Mouse (Mus musculus) limb, embryonic 15.5 days (tissue): ENCODE data around the gene Pramef25. TPM values are rescaled to one million over a fixed set of nuclear protein-coding genes. Genes with fewer than 3 reads are reported as not detected.
"Not testable (repeated sequence)": the region's sequence is repeated elsewhere in the genome, so short reads cannot be mapped to it uniquely, and the experiment has no call there.

Experiments used
- ATAC-seq: fragments of 200-750 bp; cut with Nextera tagmentation; 2 replicates; pipeline ENCODE4 v1.8.0; 2017; ENCODE audit warnings: low read depth, moderate TSS enrichment; ENCODE audit not compliant: insufficient number of reproducible peaks, low FRiP score, low TSS enrichment
- H3K27ac ChIP-seq: fragments of 300-500 bp; sonication (generic); 2 replicates; pipeline ENCODE4 v1.5.1; 2015; ENCODE audit warnings: moderate library complexity, mild to moderate bottlenecking, inconsistent platforms
- H3K27me3 ChIP-seq: fragments of 300-500 bp; sonication (generic); 2 replicates; pipeline ENCODE4 v1.6.1; 2015; ENCODE audit warnings: inconsistent platforms
- H3K36me3 ChIP-seq: fragments of 300-500 bp; sonication (generic); 2 replicates; pipeline ENCODE4 v1.6.1; 2015; ENCODE audit warnings: inconsistent platforms
- H3K4me1 ChIP-seq: fragments of 300-500 bp; sonication (generic); 2 replicates; pipeline ENCODE4 v1.6.1; 2015; ENCODE audit warnings: inconsistent platforms
- H3K4me2 ChIP-seq: fragments of 300-500 bp; sonication (generic); 2 replicates; pipeline ENCODE4 v1.6.1; 2015; ENCODE audit warnings: mild to moderate bottlenecking, inconsistent platforms
- H3K4me3 ChIP-seq: fragments of 300-500 bp; sonication (generic); 2 replicates; pipeline ENCODE4 v1.5.1; 2015; ENCODE audit warnings: mild to moderate bottlenecking, inconsistent platforms
- H3K9ac ChIP-seq: fragments of 300-500 bp; sonication (generic); 2 replicates; pipeline ENCODE4 v1.6.1; 2015; ENCODE audit warnings: inconsistent platforms
- H3K9me3 ChIP-seq: fragments of 300-500 bp; sonication (generic); 2 replicates; pipeline ENCODE4 v1.6.1; 2016; ENCODE audit warnings: inconsistent platforms
- WGBS: fragments of 180-500 bp; shearing (Covaris S2); methylation state at CpG from one replicate; pipeline ENCODE4 v1.1.7; 2015; 5-methylcytosine and 5-hydroxymethylcytosine counted together
- polyA plus RNA-seq: library from polyadenylated mRNA; unstranded; fragments of >200 nt; fragmentation: Nextera tagmentation; extraction: Ambion mirVana; gene quantifications from 2 replicates; pipeline ENCODE4 v1.2.1, GENCODE M21; 2015

Pramef25 gene
- polyA plus RNA-seq, result not detected in 2 replicates

DNA sequence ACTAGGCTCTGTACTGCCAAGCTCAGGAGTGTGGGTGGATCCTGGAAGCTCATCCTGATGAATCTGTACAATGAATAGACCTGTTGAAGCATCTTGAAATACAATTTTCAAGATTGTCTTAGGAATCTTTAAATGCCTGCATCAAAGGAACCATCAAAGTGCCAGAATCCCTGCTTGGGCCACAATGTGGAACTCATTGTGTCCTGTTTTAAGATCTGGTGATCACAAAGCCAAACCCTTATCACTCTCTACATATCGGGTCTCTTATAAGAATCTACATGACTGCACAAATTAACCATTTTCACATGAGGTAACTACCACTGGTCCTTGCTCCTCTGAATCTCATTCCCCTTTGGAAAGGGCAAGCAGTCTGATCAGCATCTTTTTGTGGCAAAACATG lies at the start of gene Pramef25:
TSS of gene Pramef25 (minus strand) at position 101 of the 400 bp plus-strand sequence.
- H3K27ac ChIP-seq, H3K9ac ChIP-seq, H3K36me3 ChIP-seq, H3K4me1 ChIP-seq, ATAC-seq, H3K4me2 ChIP-seq, H3K27me3 ChIP-seq, H3K9me3 ChIP-seq, H3K4me3 ChIP-seq: not testable (repeated sequence)
- 89% methylated on average over 1 of the region's 1 CpGs for WGBS

DNA sequence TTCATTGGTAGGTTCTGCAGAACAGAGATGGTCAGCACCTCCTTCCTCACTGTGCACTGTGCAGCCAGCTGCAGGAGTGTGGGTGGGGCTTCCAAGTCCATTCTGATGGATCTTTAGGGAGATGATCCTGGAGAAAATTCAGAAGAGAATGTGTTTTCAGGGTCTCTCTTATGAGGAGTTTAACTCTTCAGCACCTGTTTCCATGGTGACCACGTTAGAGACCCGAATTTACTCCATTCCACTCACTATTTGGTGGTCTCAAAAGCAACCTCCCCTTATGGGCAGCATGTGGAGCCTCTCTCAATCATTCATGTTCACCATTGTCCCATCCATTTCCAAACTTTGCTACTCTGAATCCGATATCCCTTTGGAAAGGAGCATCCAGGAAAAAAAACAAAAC lies 43.5 kb upstream of the Pramef25 start, which contains the start of gene Pramef17:
TSS of gene Pramef17 (minus strand) at position 101 of the 400 bp plus-strand sequence.
- not testable (repeated sequence) for H3K4me3 ChIP-seq, H3K9me3 ChIP-seq, H3K27me3 ChIP-seq, H3K4me1 ChIP-seq, H3K27ac ChIP-seq, H3K4me2 ChIP-seq, ATAC-seq, H3K9ac ChIP-seq, H3K36me3 ChIP-seq
- WGBS, result 49% methylated on average over 3 of the region's 3 CpGs

DNA sequence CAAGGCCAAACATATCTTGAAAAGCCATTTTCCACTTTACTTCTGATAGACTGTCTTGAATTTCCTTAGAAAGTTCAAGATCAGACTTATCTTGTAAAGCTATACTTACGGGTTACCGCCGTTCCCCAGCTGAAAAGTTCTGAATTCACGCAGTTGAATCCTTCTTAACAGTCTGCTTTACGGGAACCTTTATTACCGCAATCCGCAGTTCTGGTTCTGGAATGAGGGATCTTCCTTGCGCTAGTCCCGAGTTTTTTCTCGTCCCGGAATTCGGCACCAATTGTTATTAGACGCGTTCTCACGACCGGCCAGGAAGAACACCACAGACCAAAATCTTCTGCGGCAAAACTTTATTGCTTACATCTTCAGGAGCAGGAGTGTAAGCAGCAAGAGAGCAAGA lies 37.3 kb upstream of the Pramef25 start:
- not testable (repeated sequence) for H3K27ac ChIP-seq, H3K4me3 ChIP-seq, H3K9ac ChIP-seq, ATAC-seq, H3K4me1 ChIP-seq, H3K36me3 ChIP-seq, H3K9me3 ChIP-seq, H3K4me2 ChIP-seq, H3K27me3 ChIP-seq
- 93% methylated on average over 17 of the region's 17 CpGs for WGBS

DNA sequence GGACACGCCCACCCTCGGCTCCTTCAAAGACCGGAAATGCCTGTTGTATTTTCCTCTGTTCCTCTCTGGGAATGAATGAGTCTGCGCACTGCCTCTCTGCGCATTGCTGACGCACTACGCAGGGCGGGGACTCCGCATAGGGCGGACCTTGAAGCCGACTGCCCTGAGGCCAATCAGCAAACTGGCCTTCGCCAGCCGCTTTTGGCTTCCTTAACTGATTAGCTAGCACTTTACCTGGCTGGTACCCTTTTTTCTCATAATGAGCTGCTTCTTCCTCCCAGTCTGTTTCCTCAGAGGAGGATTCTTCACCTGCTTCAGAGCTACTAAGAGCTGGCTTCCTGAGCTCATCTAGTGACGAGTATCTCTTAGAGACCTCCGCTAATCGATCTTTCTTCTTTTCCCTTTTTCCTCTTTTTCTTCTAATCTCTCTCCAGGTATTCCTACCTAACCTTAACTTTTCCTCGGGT lies 36.7 kb upstream of the Pramef25 start:
- not testable (repeated sequence) for H3K4me2 ChIP-seq, H3K9ac ChIP-seq, H3K27ac ChIP-seq, ATAC-seq, H3K27me3 ChIP-seq, H3K9me3 ChIP-seq, H3K4me1 ChIP-seq, H3K36me3 ChIP-seq, H3K4me3 ChIP-seq
- WGBS, result 96% methylated on average over 11 of the region's 17 CpGs

DNA sequence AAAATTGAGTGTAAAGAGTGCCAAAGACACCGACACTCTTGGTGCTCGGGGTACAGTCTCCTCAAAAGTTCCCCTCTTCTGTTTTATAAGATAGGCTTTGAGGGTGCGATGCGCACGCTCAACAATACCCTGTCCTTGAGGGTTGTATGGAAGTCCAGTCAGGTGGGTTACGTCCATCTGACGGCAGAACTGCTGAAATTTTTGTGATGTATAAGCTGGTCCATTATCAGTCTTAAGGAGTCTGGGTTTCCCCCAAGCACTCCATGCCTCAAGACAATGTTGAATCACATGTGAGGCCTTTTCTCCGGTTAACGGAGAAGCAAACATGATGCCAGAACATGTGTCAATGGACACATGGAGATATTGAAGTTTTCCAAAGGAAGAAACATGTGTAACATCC lies 34.9 kb upstream of the Pramef25 start:
- not testable (repeated sequence) for H3K4me2 ChIP-seq, H3K4me1 ChIP-seq, H3K27me3 ChIP-seq, H3K4me3 ChIP-seq, ATAC-seq, H3K9me3 ChIP-seq, H3K9ac ChIP-seq, H3K36me3 ChIP-seq, H3K27ac ChIP-seq
- WGBS, result 86% methylated on average over 4 of the region's 9 CpGs

DNA sequence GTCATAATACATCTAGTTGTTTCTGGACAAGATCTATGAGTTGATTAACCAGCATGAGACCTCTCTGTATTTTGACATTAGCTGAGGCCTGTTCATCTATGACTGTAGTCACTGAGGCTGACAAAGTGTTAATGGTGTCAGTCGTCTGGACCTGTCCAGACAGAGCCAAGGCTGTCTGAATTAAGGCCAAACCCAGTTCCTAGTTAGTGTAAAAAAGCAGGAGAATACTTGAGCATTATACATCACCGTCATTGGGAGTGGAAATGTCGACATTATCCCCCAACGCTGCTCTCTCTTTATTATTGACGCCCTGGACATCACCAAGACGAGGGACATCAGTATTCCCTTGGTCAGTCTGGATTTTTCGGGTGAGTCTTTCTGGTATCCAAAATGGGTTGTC lies 34.3 kb upstream of the Pramef25 start:
- H3K9me3 ChIP-seq, H3K36me3 ChIP-seq, H3K27ac ChIP-seq, H3K27me3 ChIP-seq, H3K9ac ChIP-seq, ATAC-seq, H3K4me3 ChIP-seq, H3K4me2 ChIP-seq, H3K4me1 ChIP-seq: not testable (repeated sequence)
- WGBS, result no CpG with 5 or more reads among the region's 7 CpGs

DNA sequence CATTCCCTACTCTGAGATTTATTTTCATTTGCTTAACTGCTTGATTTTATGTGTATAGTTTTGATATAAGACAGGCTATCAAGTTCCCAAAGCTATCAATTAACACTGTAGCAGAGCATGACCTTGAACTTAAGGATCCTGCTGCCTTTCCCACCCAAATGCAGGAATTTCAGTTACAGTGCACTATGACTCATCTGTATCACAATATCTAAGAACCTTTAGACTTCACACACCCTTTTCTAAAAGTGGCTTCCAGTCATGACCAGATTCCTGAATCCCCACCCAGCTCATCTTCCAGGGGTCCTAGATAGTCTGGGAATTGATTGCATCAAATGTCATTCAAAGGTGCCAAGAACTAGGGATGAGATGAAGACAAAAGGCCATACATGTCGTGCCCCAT lies 32.6 kb upstream of the Pramef25 start:
- H3K36me3 ChIP-seq, H3K9me3 ChIP-seq, ATAC-seq, H3K27me3 ChIP-seq, H3K4me1 ChIP-seq, H3K4me3 ChIP-seq, H3K9ac ChIP-seq, H3K27ac ChIP-seq, H3K4me2 ChIP-seq: not testable (repeated sequence)
- WGBS, result 58% methylated on average over 1 of the region's 1 CpGs

DNA sequence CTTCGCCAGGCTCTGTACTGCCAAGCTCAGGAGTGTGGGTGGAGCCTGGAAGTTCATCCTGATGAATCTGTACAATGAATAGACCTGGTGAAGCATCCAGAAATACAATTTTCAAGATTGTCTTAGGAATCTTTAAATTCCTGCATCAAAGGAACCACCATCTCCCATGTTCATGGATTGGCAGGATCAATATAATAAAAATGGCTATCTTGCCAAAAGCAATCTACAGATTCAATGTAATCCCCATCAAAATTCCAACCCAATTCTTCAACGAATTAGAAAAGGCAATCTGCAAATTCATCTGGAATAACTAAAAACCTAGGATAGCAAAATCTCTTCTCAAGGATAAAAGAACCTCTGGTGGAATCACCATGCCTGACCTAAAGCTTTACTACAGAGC lies 16.0 kb upstream of the Pramef25 start, which contains the start of gene Gm13101:
TSS of gene Gm13101 (minus strand) at position 101 of the 400 bp plus-strand sequence.
- H3K36me3 ChIP-seq, H3K9me3 ChIP-seq, H3K27ac ChIP-seq, ATAC-seq, H3K4me3 ChIP-seq, H3K4me1 ChIP-seq, H3K9ac ChIP-seq, H3K27me3 ChIP-seq, H3K4me2 ChIP-seq: not testable (repeated sequence)
- WGBS, result 49% methylated on average over 2 of the region's 2 CpGs

DNA sequence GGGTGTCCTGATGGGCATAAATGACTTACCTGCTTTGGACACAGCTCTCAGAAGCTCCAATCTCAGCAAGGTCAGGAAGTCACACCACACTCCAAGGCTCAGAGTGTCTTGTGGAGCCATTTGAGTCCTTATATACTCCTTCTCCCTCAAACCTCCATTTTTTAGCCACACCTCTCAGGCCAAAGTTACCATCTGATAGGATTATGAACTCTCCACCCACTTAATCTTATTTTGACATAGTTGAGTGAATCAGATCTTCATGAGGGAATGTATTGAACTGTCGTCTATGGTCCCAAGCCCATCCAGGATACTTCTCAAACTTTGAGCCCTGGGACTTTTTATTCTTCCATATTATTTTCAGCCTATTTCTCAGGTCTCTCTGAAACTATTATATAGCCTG lies 50.5 kb downstream of the Pramef25 start, which contains the start of gene Pramef6:
TSS of gene Pramef6 (minus strand) at position 101 of the 400 bp plus-strand sequence.
- H3K27me3 ChIP-seq, H3K4me3 ChIP-seq, H3K27ac ChIP-seq, H3K9me3 ChIP-seq, ATAC-seq, H3K9ac ChIP-seq, H3K4me2 ChIP-seq, H3K36me3 ChIP-seq, H3K4me1 ChIP-seq: not testable (repeated sequence)
- WGBS, result 87% methylated on average over 1 of the region's 1 CpGs

Other genes starting within 250 kb of the Pramef25 start
- not detected in 2 replicates for gene Gm13089, start 248.3 kb downstream of the Pramef25 start, polyA plus RNA-seq
- gene Gm13078, start 231.6 kb downstream of the Pramef25 start, polyA plus RNA-seq, result not detected in 2 replicates
- not detected in 2 replicates for gene Gm13023, start 161.7 kb downstream of the Pramef25 start, polyA plus RNA-seq
- not detected in 2 replicates for gene Gm13084, start 134.9 kb downstream of the Pramef25 start, polyA plus RNA-seq
- gene Gm13103, start 104.5 kb downstream of the Pramef25 start, polyA plus RNA-seq, result not detected in 2 replicates
- gene Pramef6, start 50.6 kb downstream of the Pramef25 start, polyA plus RNA-seq, result not detected in 2 replicates
- gene Gm13101, start 15.9 kb upstream of the Pramef25 start, polyA plus RNA-seq, result not detected in 2 replicates
- gene Pramef17, start 43.4 kb upstream of the Pramef25 start, polyA plus RNA-seq, result not detected in 2 replicates
- not detected in 2 replicates for gene Pramel4, start 108.1 kb upstream of the Pramef25 start, polyA plus RNA-seq
- gene Gm13102, start 155.5 kb upstream of the Pramef25 start, polyA plus RNA-seq, result not detected in 2 replicates
- not detected in 2 replicates for gene Oog3, start 211.6 kb upstream of the Pramef25 start, polyA plus RNA-seq
- not detected in 2 replicates for gene Oog2, start 239.7 kb upstream of the Pramef25 start, polyA plus RNA-seq